Mouse (Mus musculus) megakaryocyte, embryonic 14.5 days (primary cell): ENCODE data around the gene Gm16867.
"Not testable (repeated sequence)": the region's sequence is repeated elsewhere in the genome, so short reads cannot be mapped to it uniquely, and the experiment has no call there.

ENCODE experiments used
- FLI1 ChIP-seq: IDR thresholded peaks from 2 replicates; pipeline ENCODE4 v1.6.1; 2012; ENCODE audit warnings: low read length, inconsistent platforms, mixed read lengths
- GATA1 ChIP-seq: IDR thresholded peaks from 3 replicates; pipeline ENCODE4 v1.6.1; 2012; ENCODE audit warnings: mixed read lengths, low read length, inconsistent platforms, borderline replicate concordance

DNA sequence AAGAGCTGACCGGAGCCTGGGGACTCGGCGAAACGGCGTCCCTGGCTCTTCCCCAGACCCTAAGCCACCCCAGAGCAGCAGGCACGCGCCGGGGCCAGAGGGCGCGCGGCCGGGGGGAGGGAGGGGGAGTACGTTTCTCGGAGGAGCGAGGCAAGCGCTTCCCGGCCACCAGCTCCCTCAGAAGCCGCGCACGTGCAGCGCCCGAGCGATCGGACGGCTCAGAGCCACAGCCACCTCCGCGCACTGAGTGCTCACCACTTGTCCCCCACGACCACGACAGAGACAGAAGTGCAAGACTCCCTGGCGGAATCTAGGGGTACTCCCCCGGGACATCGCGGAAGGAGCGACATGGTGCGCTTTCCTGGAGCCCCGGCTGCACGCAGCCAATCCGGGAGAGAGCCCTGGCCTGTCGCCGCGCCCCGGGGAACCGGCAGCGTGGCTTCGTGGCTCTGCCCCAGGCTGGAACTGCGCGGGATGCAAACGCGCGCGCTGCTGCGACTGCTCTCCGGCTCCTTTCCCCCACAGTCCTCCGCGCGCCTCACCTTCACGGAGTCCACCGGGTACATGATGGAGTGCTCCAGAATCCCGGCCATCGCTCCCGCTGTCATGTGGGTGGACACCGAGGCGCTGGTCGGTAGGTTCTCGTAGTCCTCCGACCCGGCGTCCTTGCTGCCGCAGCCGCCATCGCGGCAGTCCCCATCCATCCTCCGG, 567 bp downstream of the Gm16867 start:
- TF ChIP-seq GATA1, FLI1: not testable (repeated sequence)
